ENCODE assay signal across 8 mouse cellular contexts in the genomic region with DNA sequence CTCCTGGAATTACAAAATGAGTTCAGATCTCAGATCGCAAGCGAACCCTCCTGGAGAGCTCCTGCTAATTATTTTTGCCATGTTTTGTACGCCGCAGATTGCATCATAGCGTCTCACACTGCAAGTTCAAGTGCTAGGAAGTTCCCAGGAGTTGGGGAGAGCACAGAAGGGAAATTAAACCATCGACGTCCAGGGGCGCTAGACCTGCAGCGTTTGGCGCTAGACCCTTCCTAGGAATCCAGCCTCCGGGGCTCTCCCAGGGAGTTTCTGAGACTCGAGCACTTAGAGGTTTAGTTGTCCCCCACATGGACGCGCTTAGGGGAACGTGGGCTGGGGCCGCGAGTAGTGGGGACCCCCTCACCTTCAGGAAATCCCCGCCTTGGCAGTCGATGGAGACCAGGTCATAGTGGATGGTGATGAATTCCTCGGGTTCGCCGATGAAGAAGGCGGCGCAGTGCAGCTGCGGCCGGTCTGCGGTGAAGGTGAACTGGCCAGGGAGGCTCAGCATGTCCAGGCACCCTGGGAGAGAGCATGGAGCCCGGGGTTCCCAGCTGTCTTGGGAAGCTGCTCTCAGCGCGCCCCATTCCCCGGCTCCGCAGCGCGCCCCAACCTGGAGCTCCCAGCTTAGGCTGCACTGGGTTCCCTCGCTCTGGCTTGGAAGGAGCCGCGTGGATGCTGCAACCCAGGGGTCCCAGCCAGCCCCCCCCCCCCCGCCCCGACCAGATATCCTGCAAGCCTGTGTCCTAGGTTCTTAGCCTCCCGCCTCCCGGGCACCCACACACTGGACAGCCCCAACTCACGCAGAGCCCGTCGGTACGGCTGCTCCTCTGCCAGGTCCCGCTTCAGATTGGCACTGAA. TPM values are rescaled to one million over a fixed set of nuclear protein-coding genes. Genes with fewer than 3 reads are reported as not detected.
DNase-seq lines count a peak whose midpoint lies in the region; ATAC-seq and TF ChIP-seq lines count a peak whose summit lies in the region.

No protein-coding gene starts in this region.

- peak overlapping the region; percentile 86 for H3K4me2 ChIP-seq in heart, embryonic 14.5 days (ENCODE audit: low read length)
- no peak overlapping the region for H3K4me2 ChIP-seq in liver, embryonic 16.5 days (ENCODE audit: low read depth, low read length)

- H3K9me3 ChIP-seq in heart, embryonic 14.5 days (ENCODE audit: control insufficient read depth, low read length): no peaks in the 10 kb centered on the region
- no peaks in the 10 kb centered on the region for H3K9me3 ChIP-seq in liver, embryonic 16.5 days (replicated peaks; ENCODE audit: control insufficient read depth, low read length)

- H3K9ac ChIP-seq in heart, embryonic 14.5 days (ENCODE audit: low read length): peak overlapping the region; percentile 49; the same call in 1 of the 2 replicates
- H3K9ac ChIP-seq in liver, embryonic 16.5 days (ENCODE audit: low read depth, low read length): no peak overlapping the region

- H3K27me3 ChIP-seq in heart, embryonic 14.5 days (ENCODE audit: control insufficient read depth, insufficient read depth, low read length): peaks cover 32% of the 10 kb centered on the region
- peaks cover 34% of the 10 kb centered on the region for H3K27me3 ChIP-seq in liver, embryonic 16.5 days (ENCODE audit: control insufficient read depth, insufficient read depth, low read depth, low read length)
- peaks cover 17% of the 10 kb centered on the region for H3K27me3 ChIP-seq in small intestine, adult 2 months (ENCODE audit: control insufficient read depth, insufficient read depth, low read length)

- no peak for ATAC-seq in heart, embryonic 14.5 days (ENCODE audit: insufficient number of reproducible peaks, insufficient read depth, low FRiP score, low read depth)
- ATAC-seq in liver, embryonic 16.5 days (ENCODE audit: low read depth): no peak

- TF ChIP-seq CTCF in small intestine, adult 2 months (IDR thresholded peaks at IDR 0.05; ENCODE audit: extremely low read depth, insufficient read length, insufficient replicate concordance, low read depth, low read length): no peak

- WGBS in heart, embryonic 14.5 days: 2% methylated on average over 46 of the region's 46 CpGs
- WGBS in liver, embryonic 16.5 days (ENCODE audit: insufficient replicate concordance): 4% methylated on average over 46 of the region's 46 CpGs
- 3% methylated on average over 46 of the region's 46 CpGs for WGBS in small intestine, adult 2 months

- H3K4me1 ChIP-seq in brown adipose tissue, adult 24 weeks (ENCODE audit: control insufficient read depth, insufficient read depth, insufficient read length, low read length): no peaks in the 10 kb centered on the region
- peaks cover 3 to 6% of the 10 kb centered on the region in 2 experiments; a peak in 3 of 4 replicates for H3K4me1 ChIP-seq in heart, embryonic 14.5 days (ENCODE audit: control insufficient read depth in 2 of 2, insufficient read depth in 2 of 2, low read length in 2 of 2)
- H3K4me1 ChIP-seq in liver, embryonic 16.5 days (ENCODE audit: control insufficient read depth, low read depth, low read length): no peaks in the 10 kb centered on the region
- H3K4me1 ChIP-seq in small intestine, adult 2 months (ENCODE audit: control insufficient read depth, insufficient read depth, insufficient read length, low read length): 0 out of 2 replicates have a peak, but pooled peaks cover 4% of the 10 kb centered on the region

- peak; percentile 8 for DNase-seq in kidney, postnatal 14 days
- DNase-seq in kidney, adult 18-20 months: no peak
- no peak for DNase-seq in urinary bladder, adult 18-20 months (ENCODE audit: low spot score in 2 of 2)
- DNase-seq in right cerebral cortex, postnatal 25 days: no peak

- H3K27ac ChIP-seq in brown adipose tissue, adult 24 weeks (replicated peaks; ENCODE audit: low read depth, low read length): no peak overlapping the region
- no peak overlapping the region for H3K27ac ChIP-seq in heart, embryonic 14.5 days (replicated peaks in 1 of 2; ENCODE audit: control insufficient read depth in 1 of 2, insufficient read depth in 1 of 2, low read depth in 2 of 2, low read length in 2 of 2)
- H3K27ac ChIP-seq in liver, embryonic 16.5 days (ENCODE audit: low read length): no peak overlapping the region
- no peak overlapping the region for H3K27ac ChIP-seq in small intestine, adult 2 months (ENCODE audit: insufficient read depth, low read depth, low read length)

- no peak for TF ChIP-seq POLR2A in small intestine, adult 2 months (IDR thresholded peaks at IDR 0.05; ENCODE audit: low read depth, low read length)

- no peaks in the 10 kb centered on the region for H3K36me3 ChIP-seq in heart, embryonic 14.5 days (ENCODE audit: control insufficient read depth, insufficient read depth, low read length)
- H3K36me3 ChIP-seq in liver, embryonic 16.5 days (ENCODE audit: control insufficient read depth, insufficient read depth): no peaks in the 10 kb centered on the region
- H3K36me3 ChIP-seq in small intestine, adult 2 months (ENCODE audit: control insufficient read depth, insufficient read depth, low read length): no peaks in the 10 kb centered on the region

- H3K4me3 ChIP-seq in brown adipose tissue, adult 24 weeks (ENCODE audit: insufficient read depth, low read depth, low read length): peak overlapping the region; percentile 3; the same call in 1 of the 2 replicates
- peak overlapping the region; percentile 41 to 44 for H3K4me3 ChIP-seq in heart, embryonic 14.5 days (ENCODE audit: control insufficient read depth in 1 of 2, insufficient read depth in 1 of 2, low read depth in 1 of 2, low read length in 2 of 2)
- H3K4me3 ChIP-seq in liver, embryonic 16.5 days (ENCODE audit: low read depth, low read length): peak overlapping the region; percentile 14
- peak overlapping the region; percentile 0; the same call in 1 of the 2 replicates for H3K4me3 ChIP-seq in small intestine, adult 2 months (ENCODE audit: low read depth, low read length)

RNA-seq across cellular contexts. Expression of gene Crhbp, which starts 1.1 kb away (rescaled TPM):
- polyA plus RNA-seq in brown adipose tissue, adult 24 weeks (2012; ENCODE audit: insufficient read depth, insufficient read length, missing spikeins): not detected in 2 replicates
- not detected in 2 replicates for polyA plus RNA-seq in heart, embryonic 14.5 days (2014; fragmentation: Nextera tagmentation; extraction: Ambion mirVana)
- polyA plus RNA-seq in liver, embryonic 16.5 days (2015; fragmentation: Nextera tagmentation; extraction: Ambion mirVana): 0.11 and 0.16 TPM in 2 replicates
- not detected in 2 replicates for polyA plus RNA-seq in small intestine, adult 2 months (2012; rRNA removed)

RNA-seq across cellular contexts. Expression of gene S100z, which starts 34.9 kb away (rescaled TPM):
- not detected in 2 replicates for polyA plus RNA-seq in brown adipose tissue, adult 24 weeks (2012; ENCODE audit: insufficient read depth, insufficient read length, missing spikeins)
- not detected in 2 replicates for polyA plus RNA-seq in heart, embryonic 14.5 days (2014; fragmentation: Nextera tagmentation; extraction: Ambion mirVana)
- not detected in 2 replicates for polyA plus RNA-seq in liver, embryonic 16.5 days (2015; fragmentation: Nextera tagmentation; extraction: Ambion mirVana)
- polyA plus RNA-seq in small intestine, adult 2 months (2012; rRNA removed): not detected in 2 replicates
